Mouse (Mus musculus): ENCODE measurements at regions not wholly inside any gene's neighbourhood (a gene's known extent, or its start where the extent isn't known, plus 50 kb on each side); places are given as distances from the start of the nearest gene placed in this dataset.

- ATAC-seq (replicated peaks; ENCODE audit: insufficient number of reproducible peaks, low FRiP score, low TSS enrichment, poor library complexity, severe bottlenecking) = no peak
Measured at GRCm38 (mm10) chr4:54282934-54283333, 457.1 kb downstream of the Tmem38b start.

DNA sequence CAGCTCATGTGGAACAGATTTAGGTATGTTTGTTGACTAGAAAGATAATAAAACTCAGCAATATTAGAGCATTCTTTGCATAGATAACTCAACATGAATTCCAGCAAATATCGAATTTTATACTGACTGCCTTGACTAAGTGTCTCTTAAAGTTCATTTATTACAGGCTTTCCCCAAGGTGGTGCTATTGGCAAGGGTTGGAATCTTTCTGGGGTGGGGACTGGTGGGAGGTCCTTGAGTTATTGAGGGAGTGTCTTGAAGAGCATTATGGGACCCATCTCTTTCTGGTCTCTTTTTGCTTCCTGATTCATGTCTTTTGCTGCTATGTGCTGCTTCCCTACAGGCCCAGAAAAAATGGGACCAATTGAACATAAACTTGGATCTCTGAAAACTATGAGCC is 488.0 kb downstream of the Tmem38b start:
- no peak for ATAC-seq (replicated peaks; ENCODE audit: insufficient number of reproducible peaks, low FRiP score, low TSS enrichment, poor library complexity, severe bottlenecking)

DNA sequence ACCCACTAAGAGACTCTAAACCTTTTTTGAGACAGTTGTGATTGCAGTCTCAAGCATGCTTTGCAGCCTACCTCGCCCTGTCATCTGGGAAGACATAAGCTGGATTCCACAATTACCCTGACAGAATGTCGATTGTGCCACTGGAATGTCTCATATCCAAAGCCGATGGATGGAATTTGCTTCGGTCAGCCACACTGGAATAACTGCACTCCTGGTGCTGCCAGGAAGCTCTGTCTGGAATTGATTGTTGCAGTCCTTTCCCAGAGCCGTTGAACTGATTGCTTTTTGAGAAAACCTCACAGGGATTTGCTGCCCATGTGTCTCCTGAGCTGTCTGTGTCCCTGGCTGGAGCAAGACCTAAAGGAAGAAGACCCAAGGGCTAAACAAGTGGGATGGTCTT is 499.0 kb downstream of the Tmem38b start:
- ATAC-seq (replicated peaks; ENCODE audit: insufficient number of reproducible peaks, low FRiP score, low TSS enrichment, poor library complexity, severe bottlenecking) = no peak

DNA sequence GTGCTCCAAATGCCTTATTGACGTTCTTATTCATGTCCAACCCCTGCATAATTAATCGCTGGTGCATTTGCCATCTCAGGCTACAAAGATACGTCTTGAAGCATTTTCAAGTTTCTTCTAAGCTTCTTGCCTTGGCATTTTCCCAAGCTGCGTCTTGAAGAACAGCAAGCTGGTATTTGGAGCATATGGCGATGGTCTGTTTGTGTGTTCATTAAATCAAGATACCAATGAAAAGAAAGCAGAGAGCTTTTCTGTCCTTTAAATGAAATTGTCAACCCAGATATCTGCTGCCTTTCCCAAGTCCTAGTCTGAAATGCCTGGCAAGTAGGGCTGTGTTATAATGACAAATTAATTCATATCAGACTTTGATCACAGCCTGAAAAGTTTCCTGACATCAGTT is 502.4 kb downstream of the Tmem38b start:
- ATAC-seq (replicated peaks; ENCODE audit: insufficient number of reproducible peaks, low FRiP score, low TSS enrichment, poor library complexity, severe bottlenecking) = no peak

DNA sequence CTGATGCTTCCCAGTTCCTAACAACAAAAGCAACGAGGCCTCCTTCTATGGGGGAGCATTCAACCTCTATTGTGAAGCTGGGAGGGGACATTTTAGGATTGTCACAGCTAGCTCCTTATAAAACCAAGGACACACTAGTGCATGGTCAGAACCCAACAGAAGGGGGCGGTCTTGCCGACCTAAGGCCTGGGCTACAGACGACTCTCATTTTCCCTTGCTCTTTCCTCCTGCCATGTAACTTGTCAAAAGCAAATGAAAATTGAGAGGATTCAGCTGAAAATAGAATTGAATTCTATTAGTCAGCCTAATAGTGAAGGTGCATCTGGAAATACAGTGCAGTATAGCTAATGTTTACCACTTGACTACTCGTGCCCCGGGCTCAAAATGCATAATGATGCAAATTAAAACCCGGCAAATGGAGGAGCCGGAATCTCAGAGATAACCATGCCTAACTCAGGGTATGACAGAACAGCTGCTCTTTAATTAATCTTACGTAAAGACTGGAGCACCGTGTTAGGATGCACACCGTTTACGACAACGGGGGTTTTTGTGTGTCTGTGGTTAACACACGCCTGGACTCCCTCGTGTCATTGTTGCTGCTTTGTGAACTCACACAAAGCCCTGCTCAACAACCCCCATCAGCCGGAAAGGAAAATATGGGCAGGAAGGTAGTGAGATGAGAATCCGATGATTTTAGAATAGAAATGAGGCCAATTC is 503.0 kb downstream of the Tmem38b start:
- no peak for ATAC-seq (replicated peaks; ENCODE audit: insufficient number of reproducible peaks, low FRiP score, low TSS enrichment, poor library complexity, severe bottlenecking)

- ATAC-seq (replicated peaks; ENCODE audit: insufficient number of reproducible peaks, low FRiP score, low TSS enrichment, poor library complexity, severe bottlenecking) = no peak
Measured at GRCm38 (mm10) chr4:54330686-54331085, 504.8 kb downstream of the Tmem38b start.

GRCm38 (mm10) chr4:54331588-54332211 is 505.9 kb downstream of the Tmem38b start:
- ATAC-seq (replicated peaks; ENCODE audit: insufficient number of reproducible peaks, low FRiP score, low TSS enrichment, poor library complexity, severe bottlenecking) = no peak

DNA sequence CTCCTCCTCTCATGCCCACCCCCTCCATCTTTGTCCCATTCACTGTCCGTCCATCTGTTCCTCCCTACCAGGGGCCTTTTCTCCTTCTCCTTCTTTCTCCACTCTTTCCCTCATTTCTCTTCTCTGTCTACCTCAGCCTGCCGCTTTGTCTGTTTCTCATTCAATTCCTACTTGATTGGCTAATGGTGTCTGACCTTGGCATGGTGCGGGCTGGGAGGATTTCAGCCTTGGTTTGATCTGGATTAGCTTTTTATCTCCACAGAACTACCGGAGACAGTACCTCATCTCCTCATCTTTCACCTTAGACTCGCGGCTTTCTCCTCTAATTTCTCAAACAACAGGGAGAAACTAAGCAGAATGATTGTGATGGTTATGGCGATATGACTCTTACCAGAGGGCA is 506.4 kb downstream of the Tmem38b start:
- ATAC-seq (replicated peaks; ENCODE audit: insufficient number of reproducible peaks, low FRiP score, low TSS enrichment, poor library complexity, severe bottlenecking) = no peak

DNA sequence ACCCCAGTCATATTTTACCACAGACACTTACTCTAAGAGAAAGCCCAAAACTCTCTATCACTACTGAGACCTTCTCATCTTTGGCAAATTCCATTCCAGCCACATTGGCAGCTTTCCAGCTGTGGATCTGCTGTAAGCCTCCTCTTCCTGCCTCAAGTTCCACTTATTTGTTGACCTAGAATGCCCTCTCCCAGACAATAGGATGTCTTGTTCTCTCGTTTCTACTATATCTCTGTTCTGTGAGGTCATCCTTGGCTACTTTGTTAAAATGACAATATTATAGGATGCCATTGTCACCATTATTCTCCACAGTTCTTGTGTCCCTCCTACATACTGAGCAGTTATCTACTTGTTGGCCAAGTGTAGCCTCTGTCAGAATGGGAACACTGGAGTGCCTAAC is 512.7 kb downstream of the Tmem38b start:
- ATAC-seq (replicated peaks; ENCODE audit: insufficient number of reproducible peaks, low FRiP score, low TSS enrichment, poor library complexity, severe bottlenecking) = no peak

DNA sequence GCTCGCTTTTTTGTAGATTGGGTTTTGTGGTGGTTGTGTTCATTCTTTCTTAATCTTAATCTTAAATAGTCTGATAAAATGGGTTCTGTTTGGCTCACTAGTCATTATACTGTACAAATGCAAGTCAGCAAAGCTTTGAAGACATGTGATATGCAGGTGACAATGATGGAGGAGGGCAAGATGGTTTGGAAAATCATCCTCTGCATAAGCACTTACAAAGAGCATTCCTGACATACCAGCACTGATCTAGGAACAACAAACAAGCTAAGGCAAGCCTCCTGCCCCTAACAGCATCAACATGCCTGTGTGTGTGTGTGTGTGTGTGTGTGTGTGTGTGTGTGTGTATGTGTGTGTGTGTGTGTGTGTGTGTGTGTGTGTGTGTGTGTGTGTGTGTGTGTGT is 514.3 kb downstream of the Tmem38b start:
- ATAC-seq (replicated peaks; ENCODE audit: insufficient number of reproducible peaks, low FRiP score, low TSS enrichment, poor library complexity, severe bottlenecking) = no peak

GRCm38 (mm10) chr4:54353657-54354390 is 528.0 kb downstream of the Tmem38b start:
- no peak for ATAC-seq (replicated peaks; ENCODE audit: insufficient number of reproducible peaks, low FRiP score, low TSS enrichment, poor library complexity, severe bottlenecking)

GRCm38 (mm10) chr4:54354391-54354726 is 528.5 kb downstream of the Tmem38b start:
- no peak for ATAC-seq (replicated peaks; ENCODE audit: insufficient number of reproducible peaks, low FRiP score, low TSS enrichment, poor library complexity, severe bottlenecking)

DNA sequence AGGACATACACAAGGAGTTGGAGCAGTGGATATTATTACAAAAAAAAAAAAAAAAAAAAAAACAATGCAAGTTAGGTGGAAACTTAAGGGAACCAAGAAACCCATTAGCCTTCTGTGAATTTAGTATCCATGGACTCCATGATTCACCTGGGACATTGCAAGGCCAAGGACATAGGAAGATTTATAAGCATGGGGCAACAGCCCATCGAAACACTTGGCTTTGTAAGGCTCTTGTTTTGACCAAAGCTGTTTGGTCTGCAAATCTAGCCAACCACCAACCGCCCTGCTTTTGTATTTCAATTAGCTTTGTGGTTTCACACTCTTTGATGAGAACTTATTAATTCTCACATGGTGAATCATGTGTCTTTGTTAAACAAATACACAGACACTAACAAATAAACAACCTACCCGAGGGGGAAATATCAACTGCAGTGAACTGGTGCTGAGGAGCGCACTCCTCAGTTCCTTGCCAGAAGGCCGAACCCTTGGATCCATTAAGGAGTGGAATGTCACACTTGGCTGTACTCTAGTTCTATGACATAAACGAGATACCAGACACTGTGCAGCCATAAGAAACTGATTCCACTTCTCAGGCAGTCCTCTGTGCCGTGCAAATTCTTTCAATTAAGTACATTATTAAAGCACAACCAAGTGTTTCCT is 529.7 kb downstream of the Tmem38b start:
- ATAC-seq (replicated peaks; ENCODE audit: insufficient number of reproducible peaks, low FRiP score, low TSS enrichment, poor library complexity, severe bottlenecking) = no peak

DNA sequence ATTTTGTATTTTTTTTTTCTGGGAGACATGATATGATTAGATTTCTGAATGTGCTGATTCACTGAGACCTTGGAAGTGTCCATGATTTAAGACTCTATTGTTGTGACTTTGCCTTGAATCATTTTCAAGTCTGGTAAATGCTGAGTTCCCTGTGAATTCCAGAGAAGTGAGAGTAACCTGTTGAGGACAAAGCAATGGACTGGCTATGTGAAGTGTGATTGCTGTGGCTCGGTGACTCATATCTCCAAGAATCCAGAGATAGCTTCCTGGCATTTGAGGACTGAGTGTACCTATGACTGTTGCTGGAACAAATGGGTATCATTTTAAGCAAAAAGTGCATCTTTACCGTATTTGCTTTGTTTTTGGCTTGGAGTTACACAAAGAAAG is 530.2 kb downstream of the Tmem38b start:
- no peak for ATAC-seq (replicated peaks; ENCODE audit: insufficient number of reproducible peaks, low FRiP score, low TSS enrichment, poor library complexity, severe bottlenecking)

DNA sequence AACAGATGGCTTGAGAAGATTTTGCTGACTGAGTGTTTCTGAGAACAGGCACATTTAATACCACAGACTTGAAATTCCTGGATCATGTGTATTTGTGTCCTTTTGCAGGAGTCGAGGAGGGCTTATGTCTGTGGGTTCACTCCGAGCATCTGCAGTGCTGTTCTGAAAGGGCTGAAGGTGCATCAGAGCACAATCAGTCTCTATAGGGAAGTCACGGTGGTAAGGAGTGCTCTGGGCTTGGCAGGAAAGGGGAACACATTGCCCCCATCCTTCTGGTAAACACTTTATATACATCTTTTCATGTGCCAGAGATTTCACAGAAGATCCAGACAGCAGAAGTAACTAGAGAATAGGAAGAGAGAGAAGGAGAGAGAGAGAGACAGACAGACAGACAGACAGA is 545.1 kb downstream of the Tmem38b start:
- ATAC-seq (replicated peaks; ENCODE audit: insufficient number of reproducible peaks, low FRiP score, low TSS enrichment, poor library complexity, severe bottlenecking) = no peak

- ATAC-seq (replicated peaks; ENCODE audit: insufficient number of reproducible peaks, low FRiP score, low TSS enrichment, poor library complexity, severe bottlenecking) = no peak
Measured at GRCm38 (mm10) chr4:54371418-54371957, 545.6 kb downstream of the Tmem38b start.

GRCm38 (mm10) chr4:54373606-54374005 is 547.8 kb downstream of the Tmem38b start:
- no peak for ATAC-seq (replicated peaks; ENCODE audit: insufficient number of reproducible peaks, low FRiP score, low TSS enrichment, poor library complexity, severe bottlenecking)

DNA sequence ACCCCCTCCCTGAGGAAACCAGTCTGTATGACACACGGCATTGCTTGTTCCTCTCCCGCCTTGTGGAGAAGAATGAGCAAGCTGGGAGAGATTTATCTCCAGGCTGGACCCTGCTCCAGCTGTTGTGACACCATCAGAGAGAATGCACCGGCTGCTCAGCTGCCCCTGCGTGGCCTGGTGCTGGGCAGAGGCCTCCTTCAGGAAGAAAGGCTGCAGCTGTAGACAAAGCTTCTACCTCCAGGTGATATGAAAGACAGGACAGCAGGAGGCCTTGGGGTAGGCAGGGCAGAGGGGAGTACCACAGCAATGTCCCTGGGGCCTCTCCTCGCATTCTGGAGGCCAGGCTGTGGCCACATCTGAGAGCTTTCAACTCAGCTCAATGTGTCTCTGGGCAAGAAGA is 548.6 kb downstream of the Tmem38b start:
- ATAC-seq (replicated peaks; ENCODE audit: insufficient number of reproducible peaks, low FRiP score, low TSS enrichment, poor library complexity, severe bottlenecking) = no peak

GRCm38 (mm10) chr4:54387460-54387859 is 557.4 kb upstream of the Zfp462 start:
- no peak for ATAC-seq (replicated peaks; ENCODE audit: insufficient number of reproducible peaks, low FRiP score, low TSS enrichment, poor library complexity, severe bottlenecking)
